Mouse (Mus musculus): ENCODE results near the gene Vmn2r62. TPM values are rescaled to one million over a fixed set of nuclear protein-coding genes. Genes with fewer than 3 reads are reported as not detected.
"Not testable (repeated sequence)": the region's sequence is repeated elsewhere in the genome, so short reads cannot be mapped to it uniquely, and the experiment has no call there.

The Vmn2r62 gene
- polyA plus RNA-seq (2015; fragmentation: Nextera tagmentation; extraction: Ambion mirVana) = not detected in 2 replicates

DNA sequence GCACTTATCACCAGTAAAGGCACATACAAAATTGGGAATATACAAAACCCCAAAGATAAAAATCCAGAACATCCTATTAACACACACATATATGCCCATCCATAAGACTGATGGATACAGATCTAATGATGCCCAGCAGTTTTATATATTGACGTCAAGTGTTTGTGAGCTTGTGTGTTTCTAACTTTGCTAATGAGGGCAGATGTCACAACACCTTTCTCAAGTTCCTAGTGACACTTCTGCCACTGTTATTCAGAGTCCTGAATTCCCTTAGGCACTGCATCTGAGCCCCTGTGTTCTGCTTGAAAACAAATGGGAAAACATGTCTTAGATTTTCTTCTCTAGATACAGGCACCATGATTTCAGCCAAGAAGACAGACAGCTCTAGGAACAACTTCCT, at the start of gene Vmn2r62:
Vmn2r62 (minus strand) TSS at position 101 of the 400 bp plus-strand sequence.
- H3K4me3 ChIP-seq; H3K4me2 ChIP-seq; H3K4me1 ChIP-seq (replicated peaks); H3K9ac ChIP-seq; H3K27ac ChIP-seq; ATAC-seq (ENCODE audit: low FRiP score); H3K9me3 ChIP-seq; H3K27me3 ChIP-seq; H3K36me3 ChIP-seq: not testable (repeated sequence)
- WGBS = no CpG with 5 or more reads among the region's 1 CpGs

- not testable (repeated sequence) for H3K36me3 ChIP-seq; ATAC-seq (ENCODE audit: low FRiP score); H3K4me2 ChIP-seq
Measured at GRCm38 (mm10) chr7:42838366-42838765, 45.0 kb upstream of the Vmn2r62 start.

DNA sequence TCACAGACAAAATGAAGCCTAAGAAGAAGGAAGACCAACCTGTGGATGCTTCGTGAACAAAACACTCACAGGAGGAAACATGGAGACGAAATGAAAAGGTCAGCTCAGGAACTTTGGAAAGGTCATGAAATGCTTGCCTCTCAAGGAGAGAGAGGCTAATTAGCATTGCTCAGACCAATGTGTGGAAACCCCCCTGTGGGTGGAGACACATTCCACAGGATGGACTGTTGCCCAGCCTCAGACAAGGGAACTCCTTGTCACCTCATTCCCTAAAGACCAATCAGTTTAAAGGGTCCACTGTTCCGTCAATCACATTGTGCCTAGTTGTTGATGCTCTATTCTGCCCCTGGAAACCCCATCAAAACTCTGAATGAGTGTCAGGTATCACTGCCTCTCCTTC, 38.9 kb upstream of the Vmn2r62 start:
- Histone ChIP-seq H3K4me3 (no peak overlapping the region), H3K36me3 (no peaks in the 10 kb centered on the region), H3K9me3 (peaks cover 22% of the 10 kb centered on the region), H3K4me1 (replicated peaks) (no peaks in the 10 kb centered on the region), H3K9ac (no peak overlapping the region), H3K27ac (no peak overlapping the region), H3K27me3 (no peaks in the 10 kb centered on the region), H3K4me2 (no peak overlapping the region)
- no peak for ATAC-seq (ENCODE audit: low FRiP score)
- WGBS = 71% methylated on average over 3 of the region's 3 CpGs

More at GRCm38 (mm10) chr7:42838366-42838765, 45.0 kb upstream of the Vmn2r62 start:
- H3K4me1 ChIP-seq (replicated peaks); H3K9ac ChIP-seq; H3K27ac ChIP-seq; H3K27me3 ChIP-seq; H3K9me3 ChIP-seq; H3K4me3 ChIP-seq: not testable (repeated sequence)

DNA sequence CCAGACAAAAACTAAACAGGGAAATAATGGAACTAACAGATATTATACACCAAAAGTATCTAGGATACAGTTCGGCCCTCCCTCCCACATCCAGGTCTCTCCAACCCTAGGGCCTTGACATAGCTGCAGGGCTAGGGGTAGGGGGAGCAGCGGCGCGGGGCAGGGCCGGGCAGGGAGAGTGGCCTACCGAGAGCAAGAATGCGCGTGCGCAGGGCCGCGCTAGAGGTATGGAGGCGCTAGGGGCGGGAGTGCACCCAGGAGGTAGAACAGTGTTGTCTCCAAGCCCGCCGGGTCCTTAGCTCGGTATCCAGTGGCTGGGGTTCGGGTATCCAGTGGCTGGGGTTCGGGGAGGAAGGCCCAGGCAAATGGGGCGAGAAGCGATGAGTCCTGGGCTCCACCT, 43.5 kb downstream of the Vmn2r62 start:
- WGBS = 38% methylated on average over 20 of the region's 20 CpGs
- Histone ChIP-seq H3K4me3 (no peak overlapping the region), H3K4me1 (replicated peaks) (no peaks in the 10 kb centered on the region), H3K9me3 (peaks cover 8% of the 10 kb centered on the region; the same call in 1 of the 2 replicates), H3K4me2 (no peak overlapping the region), H3K27me3 (no peaks in the 10 kb centered on the region), H3K36me3 (no peaks in the 10 kb centered on the region), H3K27ac (no peak overlapping the region), H3K9ac (no peak overlapping the region)
- no peak for ATAC-seq (ENCODE audit: low FRiP score)

- 84% methylated on average over 10 of the region's 10 CpGs for WGBS
- no peak for ATAC-seq (ENCODE audit: low FRiP score)
Measured at GRCm38 (mm10) chr7:42738536-42739210, 54.7 kb downstream of the Vmn2r62 start.

DNA sequence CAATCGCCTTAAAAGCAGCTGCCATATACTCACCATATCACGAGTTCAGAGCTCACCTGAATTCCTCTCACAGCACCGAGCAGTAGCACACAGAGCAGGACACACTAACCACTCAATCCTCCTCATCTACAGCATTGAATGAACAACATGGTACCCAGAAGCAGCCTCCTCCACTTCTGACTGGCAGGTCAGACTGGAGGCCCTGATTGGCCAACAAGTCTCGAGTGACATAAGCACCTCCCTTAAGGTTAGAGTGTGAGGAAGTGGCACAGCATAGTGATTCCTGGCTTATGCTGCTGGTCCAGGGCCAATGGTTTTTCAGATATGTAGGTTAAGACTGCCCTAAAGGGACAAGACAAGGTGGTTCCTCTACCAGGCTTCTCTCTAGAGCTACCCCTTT, 66.4 kb downstream of the Vmn2r62 start, which contains the start of gene Gm17067:
Gm17067 (minus strand) TSS at position 101 of the 400 bp plus-strand sequence.
- not testable (repeated sequence) for H3K4me2 ChIP-seq; H3K9ac ChIP-seq; ATAC-seq (ENCODE audit: low FRiP score); H3K4me3 ChIP-seq; H3K36me3 ChIP-seq; H3K27me3 ChIP-seq; H3K4me1 ChIP-seq (replicated peaks); H3K27ac ChIP-seq
- 87% methylated on average over 4 of the region's 4 CpGs for WGBS
- 0 out of 2 replicates have a peak, but pooled peaks cover 22% of the 10 kb centered on the region for H3K9me3 ChIP-seq

More at GRCm38 (mm10) chr7:42738536-42739210, 54.7 kb downstream of the Vmn2r62 start:
- Histone ChIP-seq H3K27me3 (no peaks in the 10 kb centered on the region), H3K27ac (no peak overlapping the region), H3K9ac (no peak overlapping the region), H3K4me1 (replicated peaks) (no peaks in the 10 kb centered on the region), H3K4me2 (no peak overlapping the region), H3K9me3 (peaks cover 22% of the 10 kb centered on the region), H3K4me3 (no peak overlapping the region), H3K36me3 (no peaks in the 10 kb centered on the region)

Other genes with a start within 250 kb of the Vmn2r62 start
- gene Gm21028, start 214.9 kb downstream of the Vmn2r62 start, polyA plus RNA-seq (2015; fragmentation: Nextera tagmentation; extraction: Ambion mirVana) = not detected in 2 replicates
- gene Zfp977, start 201.0 kb downstream of the Vmn2r62 start, polyA plus RNA-seq (2015; fragmentation: Nextera tagmentation; extraction: Ambion mirVana) = 1.7 and 1.8 TPM in 2 replicates
- 2.4 and 2.5 TPM in 2 replicates for gene Zfp976, start 150.9 kb downstream of the Vmn2r62 start, polyA plus RNA-seq (2015; fragmentation: Nextera tagmentation; extraction: Ambion mirVana)
- 6.2 and 6.4 TPM in 2 replicates for gene Zfp975, start 100.8 kb downstream of the Vmn2r62 start, polyA plus RNA-seq (2015; fragmentation: Nextera tagmentation; extraction: Ambion mirVana)
- gene Gm17067, start 66.5 kb downstream of the Vmn2r62 start, polyA plus RNA-seq (2015; fragmentation: Nextera tagmentation; extraction: Ambion mirVana) = not detected in 2 replicates
- gene Gm2381, start 73.7 kb upstream of the Vmn2r62 start, polyA plus RNA-seq (2015; fragmentation: Nextera tagmentation; extraction: Ambion mirVana) = not detected in 2 replicates
- gene Vmn2r63, start 140.3 kb upstream of the Vmn2r62 start, polyA plus RNA-seq (2015; fragmentation: Nextera tagmentation; extraction: Ambion mirVana) = not detected in 2 replicates
- not detected in 2 replicates for gene Gm9268, start 225.2 kb upstream of the Vmn2r62 start, polyA plus RNA-seq (2015; fragmentation: Nextera tagmentation; extraction: Ambion mirVana)